Mouse (Mus musculus): Measurements from ENCODE around the gene Pan2.

DNA sequence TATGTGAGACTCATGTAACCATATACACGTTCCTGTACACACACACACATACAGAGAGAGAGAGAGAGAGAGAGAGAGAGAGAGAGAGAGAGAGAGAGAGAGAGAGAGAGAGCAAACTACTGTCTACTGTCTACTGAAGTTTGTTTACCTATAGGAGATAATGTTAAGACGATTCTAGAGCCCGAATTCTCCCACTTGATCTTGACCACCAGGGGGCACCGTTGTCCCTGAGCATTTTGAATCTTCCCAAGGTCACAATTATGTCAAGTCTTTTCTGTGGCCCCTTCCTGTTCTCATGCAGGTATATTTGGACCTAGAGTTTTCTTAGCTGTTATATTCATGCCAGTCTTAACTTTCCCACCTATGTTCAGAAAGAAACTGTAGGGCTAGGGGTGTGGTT lies 32.4 kb downstream of the Pan2 start:
- TF ChIP-seq CTCF (IDR thresholded peaks at IDR 0.05; ENCODE audit: extremely low read depth, insufficient read depth, insufficient read length, insufficient replicate concordance): peak; percentile 72; the same call in 1 of the 2 replicates
- no peak for TF ChIP-seq POLR2A (IDR thresholded peaks at IDR 0.05; ENCODE audit: low read depth, low read length)
